Mouse (Mus musculus) small intestine, adult 2 months (tissue): Measurements from ENCODE around the gene Cntnap1.

Experiments
- CTCF ChIP-seq: fragments of 200-500 bp; IDR thresholded peaks from 2 replicates; pipeline ENCODE4 v1.5.1; 2012; ENCODE audit warnings: low read depth, mild to moderate bottlenecking, control low read depth, inconsistent platforms, low read length, moderate library complexity, mixed read lengths; ENCODE audit not compliant: insufficient replicate concordance, insufficient read length; ENCODE audit errors: extremely low read depth
- POLR2A ChIP-seq: fragments of 200-500 bp; IDR thresholded peaks from 2 replicates; pipeline ENCODE4 v1.6.1; 2012; ENCODE audit warnings: low read depth, mild to moderate bottlenecking, control low read depth, inconsistent platforms, low read length, moderate library complexity

GRCm38 (mm10) chr11:101137000-101137399 lies 33.3 kb upstream of the Cntnap1 start:
- no peak for TF ChIP-seq CTCF
- no peak for TF ChIP-seq POLR2A
